Mouse (Mus musculus) kidney, adult 2 months (tissue): ENCODE results near the gene Tmem150c. TPM values are rescaled to one million over a fixed set of nuclear protein-coding genes. Genes with fewer than 3 reads are reported as not detected.

Experiments used
- DNase-seq: peaks from one replicate; pipeline ENCODE4 v3.0.0; 2021
- H3K27ac ChIP-seq: fragments of 200-500 bp; 2 replicates; pipeline ENCODE4 v1.5.1; 2012; ENCODE audit warnings: low read depth, low read length, control low read depth, inconsistent platforms; ENCODE audit not compliant: insufficient read depth
- H3K27me3 ChIP-seq: fragments of 200-500 bp; replicated peaks from 2 replicates; pipeline ENCODE4 v1.6.1; 2012; ENCODE audit warnings: mild to moderate bottlenecking, moderate library complexity, low read length, inconsistent platforms; ENCODE audit not compliant: control insufficient read depth, insufficient read depth
- H3K36me3 ChIP-seq: fragments of 200-500 bp; 2 replicates; pipeline ENCODE4 v1.6.1; 2012; ENCODE audit warnings: mild to moderate bottlenecking, moderate library complexity, low read length, inconsistent platforms; ENCODE audit not compliant: control insufficient read depth, insufficient read depth
- H3K4me1 ChIP-seq: fragments of 200-500 bp; 2 replicates; pipeline ENCODE4 v1.6.1; 2011; ENCODE audit warnings: low read length; ENCODE audit not compliant: control insufficient read depth, insufficient read depth
- H3K4me3 ChIP-seq: fragments of 200-500 bp; 2 replicates; pipeline ENCODE4 v1.5.1; 2011; ENCODE audit warnings: mild to moderate bottlenecking, low read depth, low read length, control low read depth; ENCODE audit not compliant: insufficient read depth
- CTCF ChIP-seq: fragments of 200-500 bp; conservative IDR thresholded peaks from 2 replicates; pipeline ENCODE4 v1.5.1; 2011; ENCODE audit warnings: low read depth, mild to moderate bottlenecking, control low read depth, low read length, moderate library complexity, mixed read lengths; ENCODE audit not compliant: insufficient read depth, insufficient read length
- POLR2A ChIP-seq: fragments of 200-500 bp; IDR thresholded peaks from one replicate; pipeline ENCODE4 v1.6.1; 2011; ENCODE audit warnings: low read depth, low read length, control low read depth
- WGBS: fragments of 180-500 bp; shearing (Covaris S2); methylation state at CpG from one replicate; pipeline ENCODE4 v1.1.7; 2018; 5-methylcytosine and 5-hydroxymethylcytosine counted together
- polyA plus RNA-seq: library from polyadenylated mRNA; depleted of rRNA; stranded (reverse); fragments of >200 nt; gene quantifications from 2 replicates; pipeline ENCODE4 v1.2.3, GENCODE M21; 2012

Gene Tmem150c
- polyA plus RNA-seq, 1 experiment = 9.9 TPM

DNA sequence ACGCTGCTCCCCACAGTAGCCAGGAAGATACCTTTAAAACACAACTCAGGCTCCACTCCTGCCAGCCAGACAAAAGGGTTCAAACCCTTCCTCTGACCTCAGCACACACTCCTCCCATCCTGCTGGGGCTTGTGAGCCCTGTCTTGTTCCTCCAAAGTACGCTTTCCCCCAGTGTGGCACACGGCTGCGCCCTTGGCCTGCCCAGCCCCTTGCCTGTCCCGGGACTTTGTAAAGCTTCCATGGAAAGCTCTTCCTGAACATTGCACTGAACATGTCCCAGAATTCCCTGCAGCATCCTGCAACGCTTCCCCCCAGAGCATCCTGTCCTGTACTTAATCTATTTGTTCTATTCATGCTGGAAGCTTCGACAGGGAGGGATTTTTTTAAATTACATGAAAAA lies 38.4 kb downstream of the Tmem150c start:
- Histone ChIP-seq H3K36me3 (no peaks in the 10 kb centered on the region), H3K27ac (no peak overlapping the region), H3K4me1 (no peaks in the 10 kb centered on the region), H3K4me3 (no peak overlapping the region), H3K27me3 (no peaks in the 10 kb centered on the region)
- no peak for DNase-seq
- 56% methylated on average over 7 of the region's 7 CpGs for WGBS
- TF ChIP-seq POLR2A (no peak), CTCF (no peak)

DNA sequence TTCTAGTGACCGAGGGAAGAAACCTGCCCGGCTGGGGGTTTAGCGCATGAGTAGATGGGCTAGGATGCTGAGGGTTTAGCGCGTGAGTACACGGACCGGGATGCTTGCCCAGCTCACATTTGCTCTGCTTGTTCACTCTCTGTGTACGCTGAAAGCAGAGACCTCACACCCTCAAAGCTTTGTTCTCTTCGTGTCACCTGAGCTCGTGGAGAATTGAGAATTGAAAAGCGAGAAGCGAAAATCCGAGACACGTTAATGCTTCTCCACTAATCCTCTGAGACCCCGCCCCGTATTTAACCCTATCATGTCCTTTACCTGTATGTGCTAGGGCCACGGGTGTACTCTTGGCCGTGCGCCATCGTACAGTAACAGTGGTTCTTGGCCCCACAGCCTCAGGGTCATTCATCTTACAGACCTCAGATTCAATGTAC lies 38.9 kb downstream of the Tmem150c start:
- no peak overlapping the region for H3K27ac ChIP-seq
- H3K4me3 ChIP-seq = no peak overlapping the region
- TF ChIP-seq POLR2A (no peak), CTCF (no peak)
- 14% methylated on average over 20 of the region's 20 CpGs for WGBS
- no peaks in the 10 kb centered on the region for H3K27me3 ChIP-seq
- DNase-seq = no peak
- no peaks in the 10 kb centered on the region for H3K4me1 ChIP-seq
- H3K36me3 ChIP-seq = no peaks in the 10 kb centered on the region

DNA sequence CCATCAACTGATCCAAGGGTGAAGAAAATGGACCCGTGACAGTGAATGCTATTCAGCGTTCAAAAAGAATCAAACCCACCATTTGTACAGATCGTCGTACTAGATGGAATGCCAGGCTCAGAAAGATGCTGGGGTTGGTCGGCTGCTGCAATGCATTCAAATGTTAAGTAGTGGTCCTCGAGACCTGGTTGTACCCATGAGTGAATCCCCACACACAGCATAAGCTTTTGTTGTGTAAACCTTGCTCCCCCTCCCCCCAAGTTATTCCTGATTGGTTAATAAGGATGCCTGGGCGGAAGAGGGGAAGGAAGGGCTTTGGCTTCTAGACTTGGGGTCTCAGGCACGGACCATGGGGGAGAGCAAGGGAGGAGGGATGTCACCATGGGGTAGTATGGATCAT lies 40.3 kb downstream of the Tmem150c start:
- Histone ChIP-seq H3K4me1 (no peaks in the 10 kb centered on the region), H3K27me3 (no peaks in the 10 kb centered on the region), H3K27ac (no peak overlapping the region), H3K36me3 (no peaks in the 10 kb centered on the region), H3K4me3 (no peak overlapping the region)
- DNase-seq = no peak
- no peak for TF ChIP-seq POLR2A
- TF ChIP-seq CTCF = no peak
- WGBS = 73% methylated on average over 8 of the region's 8 CpGs

DNA sequence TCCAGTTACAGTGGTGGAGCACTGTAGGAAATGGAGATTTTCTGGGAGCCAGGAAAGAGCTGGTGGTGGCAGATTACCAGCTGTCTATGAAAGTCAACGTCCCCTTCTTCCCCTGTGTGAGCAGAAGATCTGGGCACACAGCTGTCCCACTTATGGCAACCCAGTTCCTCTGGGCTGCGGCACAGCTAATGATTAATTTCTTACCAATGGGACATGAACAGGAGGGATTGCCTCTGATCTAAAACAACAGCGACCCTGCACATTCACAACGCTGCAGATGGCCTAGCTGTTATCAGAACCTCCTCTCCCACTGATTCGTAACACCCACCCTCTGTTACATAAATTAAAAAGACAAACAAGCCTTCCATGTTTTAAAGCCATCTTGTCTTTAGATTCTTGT lies 46.2 kb downstream of the Tmem150c start:
- Histone ChIP-seq H3K4me3 (no peak overlapping the region), H3K36me3 (no peaks in the 10 kb centered on the region), H3K27ac (no peak overlapping the region), H3K27me3 (no peaks in the 10 kb centered on the region), H3K4me1 (no peaks in the 10 kb centered on the region)
- TF ChIP-seq CTCF (no peak), POLR2A (no peak)
- WGBS = 32% methylated on average over 5 of the region's 5 CpGs
- DNase-seq = no peak

DNA sequence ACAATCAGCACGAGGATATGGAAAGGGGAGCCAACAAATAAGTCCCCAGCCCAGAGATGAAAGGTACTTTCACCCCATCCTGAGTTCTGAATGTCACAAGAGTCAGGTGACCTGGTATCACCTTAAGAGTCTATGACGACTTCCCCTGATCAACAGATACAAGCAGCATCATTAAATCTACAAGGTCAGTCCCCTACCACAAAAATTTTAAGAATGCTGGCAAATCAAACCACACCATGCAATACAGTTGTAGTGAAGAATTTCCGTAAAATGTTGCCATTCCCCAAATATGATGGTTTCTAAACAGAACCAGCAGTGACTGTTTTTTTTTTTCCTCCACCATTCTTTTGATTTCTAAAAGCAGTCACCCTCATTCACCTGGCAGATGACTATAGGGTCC lies 49.0 kb downstream of the Tmem150c start:
- TF ChIP-seq POLR2A (no peak), CTCF (no peak)
- Histone ChIP-seq H3K4me3 (no peak overlapping the region), H3K27ac (no peak overlapping the region), H3K27me3 (no peaks in the 10 kb centered on the region), H3K4me1 (no peaks in the 10 kb centered on the region), H3K36me3 (no peaks in the 10 kb centered on the region)
- DNase-seq = no peak
- 60% methylated on average over 3 of the region's 3 CpGs for WGBS

DNA sequence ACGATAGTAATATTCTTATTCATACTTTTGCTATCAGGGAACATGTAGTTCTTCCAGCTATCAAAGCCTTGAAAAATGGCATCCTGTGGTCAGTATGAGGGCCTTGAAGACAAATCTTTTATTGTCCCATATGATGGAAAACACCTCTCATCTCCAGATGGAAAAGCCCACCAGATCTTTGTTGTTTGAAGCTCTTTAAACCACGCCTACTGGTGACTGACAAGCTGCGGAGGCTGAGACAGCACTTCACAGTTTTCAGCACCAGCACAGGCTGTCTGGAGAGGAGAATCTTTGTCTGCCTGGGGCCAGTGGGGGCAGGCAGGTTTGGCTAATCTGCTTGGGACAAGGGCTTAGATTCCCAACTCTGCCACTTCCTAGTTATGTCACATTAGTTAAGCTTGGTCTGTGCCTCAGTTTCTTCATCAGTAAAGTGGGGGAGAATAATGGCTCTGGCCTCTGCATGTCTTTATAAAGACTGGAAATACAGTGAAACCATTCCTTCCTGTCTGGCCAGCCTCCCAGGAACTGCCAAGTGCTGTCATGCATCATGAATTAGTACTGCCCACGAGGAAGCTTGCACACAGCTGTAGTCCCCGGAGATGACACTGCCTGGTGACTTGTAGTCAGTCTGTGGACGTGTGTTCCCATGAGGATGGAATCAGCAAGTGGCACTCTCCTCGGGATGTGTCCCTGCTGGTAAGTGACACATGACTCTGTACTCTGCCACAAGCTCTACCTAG lies 49.9 kb downstream of the Tmem150c start:
- H3K27me3 ChIP-seq = no peaks in the 10 kb centered on the region
- WGBS = 34% methylated on average over 7 of the region's 7 CpGs
- no peaks in the 10 kb centered on the region for H3K36me3 ChIP-seq
- no peaks in the 10 kb centered on the region for H3K4me1 ChIP-seq
- H3K4me3 ChIP-seq = no peak overlapping the region
- no peak overlapping the region for H3K27ac ChIP-seq
- TF ChIP-seq CTCF (no peak), POLR2A (no peak)
- DNase-seq = peak; percentile 29

DNA sequence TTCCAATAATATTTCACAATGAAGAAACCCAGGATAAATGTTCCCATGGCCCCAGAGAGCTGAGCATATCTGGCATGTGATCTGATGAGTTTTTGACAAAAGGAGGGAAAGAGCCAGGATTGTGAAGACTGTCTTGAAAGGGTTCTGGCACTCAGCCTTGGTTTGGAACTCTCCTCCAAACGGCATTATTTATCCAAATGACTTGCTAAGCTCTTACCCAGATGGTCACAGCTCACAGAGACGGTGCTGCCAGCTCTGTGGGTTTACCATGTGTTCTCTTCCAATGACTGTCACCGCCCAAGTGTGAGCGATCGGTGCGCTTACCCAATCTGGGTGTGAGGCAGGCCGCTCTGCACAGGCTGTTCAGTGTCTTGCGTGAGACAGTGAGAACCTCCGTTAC lies 50.7 kb downstream of the Tmem150c start:
- DNase-seq = no peak
- no peaks in the 10 kb centered on the region for H3K4me1 ChIP-seq
- no peak for TF ChIP-seq POLR2A
- TF ChIP-seq CTCF = no peak
- no peak overlapping the region for H3K27ac ChIP-seq
- WGBS = 86% methylated on average over 9 of the region's 9 CpGs
- H3K36me3 ChIP-seq = no peaks in the 10 kb centered on the region
- no peaks in the 10 kb centered on the region for H3K27me3 ChIP-seq
- H3K4me3 ChIP-seq = no peak overlapping the region
